Mouse (Mus musculus) midbrain, embryonic 11.5 days (tissue): ENCODE results near the gene Fbxo47. TPM values are rescaled to one million over a fixed set of nuclear protein-coding genes. Genes with fewer than 3 reads are reported as not detected.
A peak's percentile ranks its signal among the peaks of the same experiment; 100 is the strongest.

Experiments
- ATAC-seq: fragments of 200-750 bp; cut with Nextera tagmentation; 2 replicates; pipeline ENCODE4 v1.8.0; 2017; ENCODE audit warnings: moderate TSS enrichment, moderate library complexity; ENCODE audit not compliant: low FRiP score
- DNase-seq: peaks from one replicate; pipeline ENCODE4 v3.0.0; 2015; ENCODE audit warnings: low spot score; ENCODE audit errors: missing footprints
- H3K27ac ChIP-seq: fragments of 300-500 bp; sonication (generic); 2 replicates; pipeline ENCODE4 v1.5.1; 2014; ENCODE audit warnings: low read depth, low read length
- H3K27me3 ChIP-seq: fragments of 300-500 bp; sonication (generic); 2 replicates; pipeline ENCODE4 v1.6.1; 2014; ENCODE audit warnings: mild to moderate bottlenecking, low read length, moderate library complexity, mixed read lengths; ENCODE audit not compliant: control insufficient read depth, insufficient read depth
- H3K36me3 ChIP-seq: fragments of 300-500 bp; sonication (generic); 2 replicates; pipeline ENCODE4 v1.6.1; 2014; ENCODE audit warnings: mild to moderate bottlenecking, low read length, moderate library complexity, mixed read lengths; ENCODE audit not compliant: control insufficient read depth, insufficient read depth
- H3K4me1 ChIP-seq: fragments of 300-500 bp; sonication (generic); 2 replicates; pipeline ENCODE4 v1.6.1; 2014; ENCODE audit warnings: low read length; ENCODE audit not compliant: control insufficient read depth, insufficient read depth
- H3K4me2 ChIP-seq: fragments of 300-500 bp; sonication (generic); 2 replicates; pipeline ENCODE4 v1.6.1; 2014; ENCODE audit warnings: mild to moderate bottlenecking, moderate library complexity
- H3K4me3 ChIP-seq: fragments of 300-500 bp; sonication (generic); 2 replicates; pipeline ENCODE4 v1.5.1; 2014; ENCODE audit warnings: low read depth, low read length
- H3K9ac ChIP-seq: fragments of 300-500 bp; sonication (generic); 2 replicates; pipeline ENCODE4 v1.6.1; 2014; ENCODE audit warnings: low read length
- H3K9me3 ChIP-seq: fragments of 300-500 bp; sonication (generic); 2 replicates; pipeline ENCODE4 v1.6.1; 2016; ENCODE audit warnings: low read length; ENCODE audit not compliant: control insufficient read depth
- WGBS: fragments of 180-500 bp; shearing (Covaris S2); extraction: QIAGEN DNeasy Blood & Tissue Kit; methylation state at CpG from one replicate; pipeline ENCODE4 v1.1.7; 2014; 5-methylcytosine and 5-hydroxymethylcytosine counted together
- polyA plus RNA-seq: library from polyadenylated mRNA; unstranded; fragments of >200 nt; fragmentation: Nextera tagmentation; extraction: Ambion mirVana; gene quantifications from 2 replicates; pipeline ENCODE4 v1.2.1, GENCODE M21; 2014

The Fbxo47 gene
- polyA plus RNA-seq, 1 experiment from 2014 or later, result 0.96 TPM

DNA sequence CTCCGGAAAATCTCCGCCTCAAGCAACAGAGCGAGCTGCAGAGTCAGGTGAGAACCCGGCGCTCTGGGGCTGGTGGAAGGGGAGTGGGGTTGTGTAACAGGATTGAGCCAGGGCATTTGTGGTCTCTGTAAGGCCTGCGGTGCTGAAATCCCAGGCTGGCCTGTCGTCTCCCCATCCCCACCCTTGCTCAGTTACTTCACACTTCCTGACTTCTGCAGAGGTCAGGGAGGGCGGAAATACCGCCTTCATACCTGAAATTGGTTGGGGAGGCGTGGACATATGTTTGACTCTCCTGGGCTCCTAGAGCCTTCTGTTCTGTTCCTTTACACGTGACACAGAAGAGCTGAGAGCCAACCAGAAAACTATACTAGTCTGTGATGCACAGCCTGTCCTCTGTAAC is 68.2 kb downstream of the Fbxo47 start:
- Histone ChIP-seq H3K4me2 (no peak overlapping the region), H3K9ac (no peak overlapping the region), H3K9me3 (no peaks in the 10 kb centered on the region), H3K27me3 (no peaks in the 10 kb centered on the region), H3K27ac (no peak overlapping the region), H3K4me3 (no peak overlapping the region), H3K36me3 (no peaks in the 10 kb centered on the region), H3K4me1 (peaks cover 70% of the 10 kb centered on the region)
- ATAC-seq (no peak), DNase-seq (no peak)
- WGBS, result 67% methylated on average over 11 of the region's 11 CpGs

DNA sequence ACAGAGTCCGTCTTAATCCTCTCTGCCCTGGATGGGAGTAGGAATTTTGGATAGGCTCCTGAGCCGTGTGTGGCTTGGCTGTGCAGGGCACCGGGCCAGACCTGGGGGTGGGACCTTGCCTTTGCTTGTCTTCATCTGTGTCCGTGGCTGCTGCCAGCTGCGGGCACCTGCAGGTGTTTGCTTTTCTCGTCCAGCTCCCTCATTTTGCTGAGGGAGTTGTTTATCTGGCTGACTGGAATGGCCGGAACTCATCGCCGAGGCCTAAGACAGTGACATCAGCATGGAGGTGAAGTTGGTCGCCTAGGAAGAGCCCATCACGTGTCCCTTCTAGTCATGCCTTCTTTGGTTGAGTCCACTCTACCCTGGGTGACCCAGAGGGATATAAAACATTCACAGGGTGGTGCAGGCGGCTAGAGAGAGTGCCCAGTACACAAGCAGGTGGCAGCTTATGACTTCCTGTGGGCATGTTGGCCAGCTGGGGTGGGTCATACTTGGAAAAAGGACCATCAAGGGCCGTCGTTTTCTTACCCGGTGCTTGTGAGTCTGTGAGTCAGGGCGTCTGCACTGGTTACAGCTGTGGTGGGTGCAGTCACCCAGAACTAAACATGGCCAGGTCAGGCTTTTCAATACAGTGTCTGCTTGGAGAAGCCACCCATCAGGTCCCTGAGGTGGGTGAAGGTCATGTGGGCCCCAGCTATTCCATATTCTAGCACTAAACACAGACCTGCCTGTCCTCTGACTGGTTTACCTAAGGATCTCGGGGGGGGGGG is 70.0 kb downstream of the Fbxo47 start:
- WGBS, result 78% methylated on average over 17 of the region's 17 CpGs
- H3K9ac ChIP-seq, result no peak overlapping the region
- DNase-seq, result no peak
- H3K4me2 ChIP-seq, result no peak overlapping the region
- no peaks in the 10 kb centered on the region for H3K36me3 ChIP-seq
- no peaks in the 10 kb centered on the region for H3K9me3 ChIP-seq
- peaks cover 71% of the 10 kb centered on the region for H3K4me1 ChIP-seq
- H3K27ac ChIP-seq, result no peak overlapping the region
- ATAC-seq, result no peak
- no peaks in the 10 kb centered on the region for H3K27me3 ChIP-seq
- H3K4me3 ChIP-seq, result no peak overlapping the region

DNA sequence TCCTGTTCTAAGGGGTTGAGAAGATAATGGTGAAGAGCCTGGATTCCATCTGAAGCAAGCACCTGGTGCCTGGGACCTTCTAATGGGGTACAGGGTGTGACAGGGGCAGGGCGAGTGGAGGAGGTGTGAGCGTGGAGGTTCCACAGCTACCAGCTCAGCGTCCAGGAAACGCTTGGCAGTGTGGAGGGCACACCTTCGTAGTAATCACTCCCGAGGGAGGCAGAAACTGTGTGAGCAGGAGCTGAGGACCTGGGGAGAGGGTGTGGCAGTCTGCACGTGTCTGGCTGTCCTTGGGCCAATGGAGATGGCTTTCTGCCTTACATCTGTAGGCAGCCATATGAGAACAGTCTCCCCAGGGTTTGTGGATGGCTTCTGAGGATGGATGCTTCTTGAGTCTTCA is 70.9 kb downstream of the Fbxo47 start:
- Histone ChIP-seq H3K9me3 (no peaks in the 10 kb centered on the region), H3K27ac (peak overlapping the region; percentile 76), H3K4me2 (peak overlapping the region; percentile 34; the same call in 1 of the 2 replicates), H3K4me1 (peaks cover 69% of the 10 kb centered on the region), H3K36me3 (no peaks in the 10 kb centered on the region), H3K9ac (peak overlapping the region; percentile 45; the same call in 1 of the 2 replicates), H3K27me3 (no peaks in the 10 kb centered on the region), H3K4me3 (no peak overlapping the region)
- ATAC-seq (peak; percentile 45), DNase-seq (peak; percentile 91)
- 55% methylated on average over 7 of the region's 7 CpGs for WGBS

DNA sequence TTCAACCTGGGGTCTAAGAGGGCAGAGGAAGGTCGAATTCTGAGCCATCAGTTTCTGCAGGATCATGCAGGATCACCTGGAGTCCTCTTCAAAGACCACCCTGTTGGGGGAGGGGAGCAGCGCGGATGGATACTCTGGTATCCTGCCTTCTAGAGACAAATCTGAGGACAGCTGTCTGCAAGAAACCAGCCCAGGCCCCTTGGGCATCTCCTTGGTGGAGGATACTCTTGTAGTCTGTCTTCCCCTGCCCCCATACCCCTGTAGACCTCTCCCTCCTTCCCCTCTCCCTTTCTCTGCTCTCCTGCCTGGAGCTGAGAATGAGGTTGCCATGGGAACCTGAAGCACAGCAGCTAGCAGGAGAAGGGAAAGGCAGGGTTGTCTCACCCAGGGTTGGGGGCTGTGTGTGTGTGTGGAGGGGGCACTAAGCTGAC is 71.4 kb downstream of the Fbxo47 start:
- DNase-seq (peak; percentile 93), ATAC-seq (peak; percentile 89)
- H3K36me3 ChIP-seq, result no peaks in the 10 kb centered on the region
- H3K4me3 ChIP-seq, result no peak overlapping the region
- peak overlapping the region; percentile 45 for H3K9ac ChIP-seq
- H3K27ac ChIP-seq, result peak overlapping the region; percentile 76
- no peaks in the 10 kb centered on the region for H3K9me3 ChIP-seq
- peak overlapping the region; percentile 34 for H3K4me2 ChIP-seq
- H3K4me1 ChIP-seq, result peaks cover 69% of the 10 kb centered on the region
- no peaks in the 10 kb centered on the region for H3K27me3 ChIP-seq
- whole genome bisulfite sequencing, result 11% methylated on average over 3 of the region's 3 CpGs

DNA sequence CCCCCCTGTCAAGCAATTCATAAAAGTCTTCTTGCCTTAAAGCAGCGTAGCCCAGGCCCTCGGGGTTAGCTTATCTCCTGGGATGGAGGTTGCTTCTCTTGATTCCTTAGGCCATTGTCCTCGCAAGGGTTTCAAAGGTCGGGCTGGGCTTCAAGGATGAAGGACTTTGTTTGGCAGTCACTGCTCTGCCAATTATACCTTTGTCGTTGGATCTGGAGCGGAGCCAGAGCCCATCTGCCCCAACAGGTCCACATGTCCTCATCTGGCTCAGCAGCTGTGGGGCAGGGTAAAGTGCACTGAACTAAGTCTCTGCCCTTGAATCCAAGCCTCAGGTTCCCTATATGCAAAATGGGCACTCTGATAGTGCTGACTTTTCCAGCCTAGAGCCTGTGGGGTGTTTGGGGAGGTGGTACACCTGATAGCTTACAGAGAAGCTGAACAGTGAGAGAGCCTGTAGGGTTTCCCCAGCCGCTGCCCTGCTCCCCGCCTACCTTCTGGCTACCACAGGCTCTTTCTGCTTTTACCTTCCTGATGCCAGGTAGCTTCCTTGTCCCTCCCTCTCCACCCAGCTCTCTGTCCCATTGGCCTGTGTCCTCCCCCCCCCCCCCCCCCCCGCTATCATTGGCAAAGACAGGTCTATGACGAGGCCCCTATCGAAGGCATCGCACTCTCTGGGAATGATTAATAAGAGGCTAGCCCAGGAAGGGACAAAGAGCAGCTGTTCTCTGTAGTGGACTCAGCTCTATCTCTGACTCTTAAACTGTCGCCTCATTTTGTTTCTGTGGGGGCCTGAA is 72.2 kb downstream of the Fbxo47 start:
- no peak overlapping the region for H3K4me3 ChIP-seq
- DNase-seq (peak; percentile 86), ATAC-seq (peak; percentile 5; the same call in 1 of the 2 replicates)
- peak overlapping the region; percentile 34; the same call in 1 of the 2 replicates for H3K4me2 ChIP-seq
- WGBS, result 32% methylated on average over 13 of the region's 13 CpGs
- peak overlapping the region; percentile 76 for H3K27ac ChIP-seq
- no peaks in the 10 kb centered on the region for H3K27me3 ChIP-seq
- no peaks in the 10 kb centered on the region for H3K36me3 ChIP-seq
- peaks cover 66% of the 10 kb centered on the region for H3K4me1 ChIP-seq
- no peaks in the 10 kb centered on the region for H3K9me3 ChIP-seq
- H3K9ac ChIP-seq, result peak overlapping the region; percentile 45

DNA sequence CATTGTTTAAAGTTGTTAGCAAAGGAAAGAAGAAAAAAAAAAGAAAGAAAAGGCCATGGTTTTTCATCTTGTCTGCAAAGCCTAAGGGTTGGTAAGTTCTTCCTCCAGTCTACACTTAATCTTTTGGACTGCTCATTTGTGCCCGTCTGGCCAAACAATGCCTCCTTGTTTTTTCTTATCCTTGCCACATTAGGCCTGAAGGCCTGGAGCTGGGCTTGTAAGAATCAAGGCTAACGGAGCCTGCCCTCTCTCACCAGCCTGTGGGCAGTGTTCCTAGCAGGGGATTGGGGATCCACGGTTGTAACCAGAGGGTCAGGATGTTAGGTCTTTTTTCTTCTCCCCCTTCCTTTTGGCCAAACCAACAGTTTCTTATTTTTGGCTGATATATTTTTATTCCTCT is 73.0 kb downstream of the Fbxo47 start:
- ATAC-seq (no peak), DNase-seq (no peak)
- Histone ChIP-seq H3K4me2 (no peak overlapping the region), H3K4me3 (no peak overlapping the region), H3K27ac (no peak overlapping the region), H3K4me1 (peaks cover 69% of the 10 kb centered on the region), H3K27me3 (no peaks in the 10 kb centered on the region), H3K36me3 (no peaks in the 10 kb centered on the region), H3K9ac (peak overlapping the region; percentile 27; the same call in 1 of the 2 replicates), H3K9me3 (no peaks in the 10 kb centered on the region)
- WGBS, result 9% methylated on average over 3 of the region's 3 CpGs

DNA sequence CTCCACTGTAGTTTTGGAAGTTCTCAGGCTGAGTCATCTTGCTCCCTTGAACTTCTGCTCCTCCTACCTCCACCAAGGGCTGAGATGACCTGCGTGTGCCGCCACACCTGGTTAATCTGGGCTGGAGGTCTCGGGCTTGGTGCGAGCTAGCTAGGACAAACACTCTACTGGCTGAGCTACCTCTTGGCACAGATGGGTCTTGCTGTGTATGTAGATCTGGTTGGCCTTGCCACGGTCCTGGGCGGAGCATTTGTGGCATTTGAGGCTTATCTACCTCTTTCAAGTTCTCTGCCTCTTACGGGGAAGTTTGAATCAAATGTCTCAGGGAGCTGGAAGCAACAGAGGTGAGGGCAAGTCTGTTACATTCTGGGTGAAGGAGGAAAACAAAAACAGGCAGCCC is 73.6 kb downstream of the Fbxo47 start:
- Histone ChIP-seq H3K9me3 (no peaks in the 10 kb centered on the region), H3K36me3 (no peaks in the 10 kb centered on the region), H3K4me1 (peaks cover 69% of the 10 kb centered on the region), H3K4me2 (no peak overlapping the region), H3K4me3 (no peak overlapping the region), H3K27me3 (no peaks in the 10 kb centered on the region), H3K27ac (no peak overlapping the region), H3K9ac (no peak overlapping the region)
- WGBS, result 81% methylated on average over 7 of the region's 7 CpGs
- ATAC-seq (no peak), DNase-seq (peak; percentile 65)

DNA sequence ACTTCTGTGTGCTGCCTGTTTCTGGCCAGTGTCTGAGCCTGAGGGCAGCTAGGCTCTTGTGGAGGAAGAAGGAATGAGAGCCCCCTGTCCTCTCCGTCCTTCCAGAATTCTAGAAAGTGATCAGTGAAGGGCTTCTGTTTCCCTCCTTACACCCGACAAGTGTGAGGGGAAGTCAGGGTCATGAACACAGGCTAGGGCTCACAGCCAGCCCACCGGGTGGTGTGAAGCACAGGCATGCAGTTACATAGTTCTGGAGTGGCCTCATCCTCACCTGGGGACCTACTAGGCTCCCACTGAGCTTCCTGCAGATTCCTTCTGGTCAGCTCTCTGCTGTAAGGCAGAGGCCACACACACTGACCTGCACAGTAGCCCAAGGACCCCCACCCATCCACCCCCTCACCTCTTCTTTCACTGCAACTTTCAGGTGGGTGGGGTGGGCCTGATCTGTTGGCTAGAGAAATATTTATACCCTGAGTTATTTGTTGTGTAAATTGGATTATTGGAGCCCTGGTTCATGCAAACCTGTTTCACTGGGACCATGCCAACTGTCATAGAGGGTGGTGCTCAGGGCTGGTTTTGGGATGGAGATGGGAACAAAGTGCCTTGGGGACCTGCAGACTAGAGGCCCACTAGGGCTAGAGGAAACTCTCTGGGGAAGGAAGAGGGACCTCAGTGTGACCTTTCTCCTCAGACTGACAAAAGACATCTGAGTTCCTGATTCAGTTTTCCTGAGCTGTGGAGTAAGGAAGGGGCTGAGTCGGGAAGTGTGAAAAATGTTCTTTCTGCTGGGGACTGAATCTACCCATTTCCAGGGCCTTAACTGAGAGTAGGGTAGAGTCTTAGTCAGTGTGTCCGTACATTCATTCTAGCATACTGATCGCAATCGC is 74.5 kb downstream of the Fbxo47 start:
- Histone ChIP-seq H3K27me3 (no peaks in the 10 kb centered on the region), H3K27ac (no peak overlapping the region), H3K9me3 (no peaks in the 10 kb centered on the region), H3K4me3 (no peak overlapping the region), H3K9ac (no peak overlapping the region), H3K4me2 (no peak overlapping the region), H3K4me1 (peaks cover 74% of the 10 kb centered on the region), H3K36me3 (no peaks in the 10 kb centered on the region)
- ATAC-seq (no peak), DNase-seq (peak; percentile 78)
- WGBS, result 77% methylated on average over 7 of the region's 7 CpGs
